Mouse (Mus musculus) kidney, postnatal 0 days (tissue): Measurements from ENCODE around the gene Accs. TPM values are rescaled to one million over a fixed set of nuclear protein-coding genes. Genes with fewer than 3 reads are reported as not detected.

Source experiments
- ATAC-seq: fragments of 200-750 bp; cut with Nextera tagmentation; replicated peaks from 2 replicates; pipeline ENCODE4 v1.8.0; 2017; ENCODE audit warnings: low read depth, moderate number of reproducible peaks, moderate TSS enrichment, moderate library complexity; ENCODE audit not compliant: low FRiP score
- DNase-seq: peaks from one replicate; pipeline ENCODE4 v3.0.0-alpha.2; 2016; ENCODE audit warnings: low spot score
- H3K27ac ChIP-seq: fragments of 300-500 bp; sonication (generic); 2 replicates; pipeline ENCODE4 v1.5.1; 2014; ENCODE audit warnings: mild to moderate bottlenecking
- H3K27me3 ChIP-seq: fragments of 300-500 bp; sonication (generic); 2 replicates; pipeline ENCODE4 v1.6.1; 2014; ENCODE audit warnings: low read length, mixed read lengths; ENCODE audit not compliant: insufficient read depth
- H3K36me3 ChIP-seq: fragments of 300-500 bp; sonication (generic); 2 replicates; pipeline ENCODE4 v1.6.1; 2014; ENCODE audit warnings: low read length, mixed read lengths; ENCODE audit not compliant: insufficient read depth
- H3K4me1 ChIP-seq: fragments of 300-500 bp; sonication (generic); replicated peaks from 2 replicates; pipeline ENCODE4 v1.6.1; 2014; ENCODE audit warnings: antibody characterized with exemption, low read length, mixed read lengths; ENCODE audit not compliant: insufficient read depth
- H3K4me2 ChIP-seq: fragments of 300-500 bp; sonication (generic); 2 replicates; pipeline ENCODE4 v1.6.1; 2014; ENCODE audit warnings: mild to moderate bottlenecking, low read length, moderate library complexity, mixed read lengths
- H3K4me3 ChIP-seq: fragments of 300-500 bp; sonication (generic); replicated peaks from 2 replicates; pipeline ENCODE4 v1.5.1; 2014; ENCODE audit warnings: low read depth, low read length
- H3K9ac ChIP-seq: fragments of 300-500 bp; sonication (generic); 2 replicates; pipeline ENCODE4 v1.6.1; 2014; ENCODE audit warnings: low read depth, low read length
- H3K9me3 ChIP-seq: fragments of 300-500 bp; sonication (generic); replicated peaks from 2 replicates; pipeline ENCODE4 v1.6.1; 2016; ENCODE audit warnings: low read length, inconsistent platforms, mixed read lengths
- CTCF ChIP-seq: IDR thresholded peaks from 2 replicates; pipeline ENCODE4 v1.5.1; 2016; ENCODE audit warnings: antibody characterized with exemption, low read depth, mild to moderate bottlenecking, moderate library complexity
- WGBS: fragments of 180-500 bp; shearing (Covaris S2); extraction: QIAGEN DNeasy Blood & Tissue Kit; methylation state at CpG from one replicate; pipeline ENCODE4 v1.1.7; 2014; 5-methylcytosine and 5-hydroxymethylcytosine counted together
- polyA plus RNA-seq: library from polyadenylated mRNA; unstranded; fragments of >200 nt; fragmentation: Nextera tagmentation; extraction: Ambion mirVana; gene quantifications from 2 replicates; pipeline ENCODE4 v1.2.1, GENCODE M21; 2015

Accs gene
- polyA plus RNA-seq, 1 experiment from 2014 or later: 7.6 TPM

- 47% methylated on average over 12 of the region's 12 CpGs for WGBS
- no peak overlapping the region for H3K9ac ChIP-seq
Measured at GRCm38 (mm10) chr2:93784721-93785431, 64.9 kb downstream of the Accs start.

GRCm38 (mm10) chr2:93783926-93784539, 65.7 kb downstream of the Accs start:
- no peak for TF ChIP-seq CTCF
- H3K4me2 ChIP-seq: no peak overlapping the region
- ATAC-seq (no peak), DNase-seq (no peak)
- H3K9ac ChIP-seq: no peak overlapping the region
- H3K27ac ChIP-seq: no peak overlapping the region
- WGBS: 85% methylated on average over 9 of the region's 9 CpGs
- no peaks in the 10 kb centered on the region for H3K9me3 ChIP-seq
- H3K4me1 ChIP-seq: peaks cover 7% of the 10 kb centered on the region; the same call in 1 of the 2 replicates
- no peak overlapping the region for H3K4me3 ChIP-seq
- H3K27me3 ChIP-seq: no peaks in the 10 kb centered on the region
- H3K36me3 ChIP-seq: 0 out of 2 replicates have a peak, but pooled peaks cover 4% of the 10 kb centered on the region

More at GRCm38 (mm10) chr2:93784721-93785431, 64.9 kb downstream of the Accs start:
- no peak for TF ChIP-seq CTCF
- H3K4me2 ChIP-seq: no peak overlapping the region
- H3K9me3 ChIP-seq: no peaks in the 10 kb centered on the region
- ATAC-seq: 0 out of 2 replicates have a peak, but pooled peaks have one; percentile 9
- H3K36me3 ChIP-seq: 0 out of 2 replicates have a peak, but pooled peaks cover 4% of the 10 kb centered on the region
- H3K4me1 ChIP-seq: peaks cover 4% of the 10 kb centered on the region; the same call in 1 of the 2 replicates
- H3K4me3 ChIP-seq: no peak overlapping the region
- DNase-seq: no peak
- no peak overlapping the region for H3K27ac ChIP-seq
- H3K27me3 ChIP-seq: no peaks in the 10 kb centered on the region

Other genes with a start within 250 kb of the Accs start
- 0.13 and 0.19 TPM in 2 replicates for gene Alx4, start 207.6 kb downstream of the Accs start, polyA plus RNA-seq
- gene Ext2, start 27.4 kb downstream of the Accs start, polyA plus RNA-seq: 109 and 111 TPM in 2 replicates
- gene Accsl, start 19.2 kb upstream of the Accs start, polyA plus RNA-seq: 0.20 TPM in 1 of 2 replicates, not detected in the other
- 22.2 and 24.8 TPM in 2 replicates for gene Gm13889, start 107.3 kb upstream of the Accs start, polyA plus RNA-seq
- gene Gm27027, start 146.4 kb upstream of the Accs start, polyA plus RNA-seq: not detected in 2 replicates
- gene Alkbh3, start 160.9 kb upstream of the Accs start, polyA plus RNA-seq: 74.9 and 75.0 TPM in 2 replicates